Mouse (Mus musculus): ENCODE measurements at regions not wholly inside any gene's neighbourhood (a gene's known extent, or its start where the extent isn't known, plus 50 kb on each side); places are given as distances from the start of the nearest gene placed in this dataset.

GRCm38 (mm10) chr6:99921966-99922365, 195.8 kb upstream of the Prok2 start:
- Histone ChIP-seq H3K9ac (ENCODE audit: control insufficient read depth, low read depth, low read length, poor library complexity, severe bottlenecking) (no peak overlapping the region), H3K79me2 (ENCODE audit: control insufficient read depth, insufficient read depth, low read length, poor library complexity) (no peaks in the 10 kb centered on the region), H3K9me3 (replicated peaks; ENCODE audit: insufficient read depth, low read length) (no peaks in the 10 kb centered on the region), H3K4me3 (ENCODE audit: control insufficient read depth in 1 of 2, insufficient read depth in 1 of 2, low read depth in 2 of 2, low read length in 2 of 2) (no peak overlapping the region), H3K4me1 (ENCODE audit: control insufficient read depth in 1 of 2, insufficient read depth in 2 of 2, low read length in 2 of 2) (no peaks in the 10 kb centered on the region), H3K27ac (ENCODE audit: control insufficient read depth, low read depth, low read length) (no peak overlapping the region), H3K36me3 (ENCODE audit: control insufficient read depth in 1 of 2, insufficient read depth in 2 of 2, low read length in 2 of 2) (no peaks in the 10 kb centered on the region), H3K27me3 (ENCODE audit: control insufficient read depth in 1 of 2, insufficient read depth in 2 of 2, low read length in 2 of 2) (no peaks in the 10 kb centered on the region; a peak in 1 of 4 replicates)
- DNase-seq (ENCODE audit: low read depth, low spot score), result no peak
- TF ChIP-seq POLR2AphosphoS5 (IDR thresholded peaks at IDR 0.05; ENCODE audit: borderline replicate concordance, low read depth, low read length), result no peak
- no peak for TF ChIP-seq ZKSCAN1 (IDR thresholded peaks at IDR 0.05; ENCODE audit: low read depth, low read length)
- no peak for TF ChIP-seq TBP (IDR thresholded peaks at IDR 0.05; ENCODE audit: low read depth, low read length)
- TF ChIP-seq USF1 (IDR thresholded peaks at IDR 0.05; ENCODE audit: low read depth, low read length), result no peak
- TF ChIP-seq ZC3H11A (IDR thresholded peaks at IDR 0.05; ENCODE audit: low read depth, low read length), result no peak
- no peak for TF ChIP-seq MEF2A (IDR thresholded peaks at IDR 0.05; ENCODE audit: extremely low read depth, insufficient replicate concordance, low read depth, low read length, poor library complexity, severe bottlenecking)
- no peak for TF ChIP-seq CHD2 (IDR thresholded peaks at IDR 0.05; ENCODE audit: low read length)

- Histone ChIP-seq H3K9ac (ENCODE audit: control insufficient read depth, low read depth, low read length, poor library complexity, severe bottlenecking) (no peak overlapping the region), H3K9me3 (replicated peaks; ENCODE audit: insufficient read depth, low read length) (no peaks in the 10 kb centered on the region), H3K27me3 (ENCODE audit: control insufficient read depth in 1 of 2, insufficient read depth in 2 of 2, low read length in 2 of 2) (no peaks in the 10 kb centered on the region; a peak in 1 of 4 replicates), H3K4me3 (ENCODE audit: control insufficient read depth in 1 of 2, insufficient read depth in 1 of 2, low read depth in 2 of 2, low read length in 2 of 2) (no peak overlapping the region), H3K36me3 (ENCODE audit: control insufficient read depth in 1 of 2, insufficient read depth in 2 of 2, low read length in 2 of 2) (no peaks in the 10 kb centered on the region), H3K4me1 (ENCODE audit: control insufficient read depth in 1 of 2, insufficient read depth in 2 of 2, low read length in 2 of 2) (no peaks in the 10 kb centered on the region), H3K27ac (ENCODE audit: control insufficient read depth, low read depth, low read length) (no peak overlapping the region), H3K79me2 (ENCODE audit: control insufficient read depth, insufficient read depth, low read length, poor library complexity) (no peaks in the 10 kb centered on the region)
- DNase-seq (ENCODE audit: low read depth, low spot score), result no peak
- TF ChIP-seq USF1 (IDR thresholded peaks at IDR 0.05; ENCODE audit: low read depth, low read length), result no peak
- no peak for TF ChIP-seq MYB (IDR thresholded peaks at IDR 0.05; ENCODE audit: low read depth, low read length)
- no peak for TF ChIP-seq MAZ (IDR thresholded peaks at IDR 0.05; ENCODE audit: low read depth, low read length)
- TF ChIP-seq NELFE (IDR thresholded peaks at IDR 0.05; ENCODE audit: low read depth, low read length), result no peak
- no peak for TF ChIP-seq NRF1 (IDR thresholded peaks at IDR 0.05; ENCODE audit: insufficient read depth, low read depth, low read length, poor library complexity, severe bottlenecking)
- TF ChIP-seq USF2 (IDR thresholded peaks at IDR 0.05; ENCODE audit: borderline replicate concordance in 1 of 2, insufficient read depth in 1 of 2, low read depth in 1 of 2, low read length in 2 of 2), result no peak
- no peak for TF ChIP-seq ZC3H11A (IDR thresholded peaks at IDR 0.05; ENCODE audit: low read depth, low read length)
- TF ChIP-seq CHD1 (IDR thresholded peaks at IDR 0.05; ENCODE audit: low read depth, low read length), result no peak
- TF ChIP-seq BHLHE40 (IDR thresholded peaks at IDR 0.05; ENCODE audit: borderline replicate concordance, low read depth, low read length), result no peak
- TF ChIP-seq MXI1 (IDR thresholded peaks at IDR 0.05; ENCODE audit: low read depth, low read length), result no peak
- TF ChIP-seq POLR2AphosphoS5 (IDR thresholded peaks at IDR 0.05; ENCODE audit: borderline replicate concordance, low read depth, low read length), result no peak
- TF ChIP-seq TBP (IDR thresholded peaks at IDR 0.05; ENCODE audit: low read depth, low read length), result no peak
- no peak for TF ChIP-seq GATA1 (IDR thresholded peaks at IDR 0.05; ENCODE audit: low read depth, low read length)
- TF ChIP-seq EP300 (IDR thresholded peaks at IDR 0.05; ENCODE audit: low read depth in 1 of 2, low read length in 2 of 2), result no peak
- no peak for TF ChIP-seq ZKSCAN1 (IDR thresholded peaks at IDR 0.05; ENCODE audit: low read depth, low read length)
- TF ChIP-seq MAFK (IDR thresholded peaks at IDR 0.05; ENCODE audit: borderline replicate concordance, low read depth, low read length), result no peak
- no peak for TF ChIP-seq SMC3 (IDR thresholded peaks at IDR 0.05; ENCODE audit: low read depth, low read length)
Observed at GRCm38 (mm10) chr6:99919816-99920562, 193.8 kb upstream of the Prok2 start.

Data from MEL (cell line).